21 mouse cellular contexts compared by ENCODE assay signal in genomic region chr15:78505541-78505940, GRCm38 (mm10). TPM values are rescaled to one million over a fixed set of nuclear protein-coding genes. Genes with fewer than 3 reads are reported as not detected.
DNase-seq lines count a peak whose midpoint lies in the region; ATAC-seq lines count a peak whose summit lies in the region.
"Had no signal": no experiment of that assay in that cellular context is flagged by ENCODE, and none has a peak within 500 bp of the region (broad histone marks: within the 10 kb centered on the region; RNA-seq: fewer than 3 reads in every experiment).

No protein-coding gene starts in this region.

- ATAC-seq in megakaryocyte progenitor cell, adult 5-6 weeks (replicated peaks; ENCODE audit: poor library complexity) = no peak
- ATAC-seq: activated CD4-positive, CD25-positive, alpha-beta regulatory T cell, adult 4 months; CD4-positive, CD25-positive, alpha-beta regulatory T cell, adult 4 months; Patski had no signal

- DNase-seq in fat pad, adult 2 months (ENCODE audit: extremely low read depth, low read depth, low spot score) = peak; percentile 54
- peak; percentile 60 for DNase-seq in gonadal fat pad, adult 2 months (ENCODE audit: low read depth)
- no peak for DNase-seq in layer of hippocampus, postnatal 36 days
- DNase-seq: adrenal gland, adult 2 months; adrenal gland, adult 8-10 months; adrenal gland, postnatal 10 days; adrenal gland, postnatal 14 days; adrenal gland, postnatal 25 days; adrenal gland, postnatal 36 days; B cell, adult 2 months; cerebellum, adult 11 months; cerebellum, adult 11-12 months; cerebellum, adult 18-20 months had no signal

RNA-seq across cellular contexts. Expression of gene Il2rb, which starts 10.5 kb away (rescaled TPM):
- 3.1 and 4.0 TPM in 2 replicates for polyA plus RNA-seq in gonadal fat pad, adult 2 months (2012; rRNA removed)
- under 1 TPM; 0.17 to 0.18 TPM for total RNA-seq in layer of hippocampus, postnatal 36 days (2021)
- 0.54 TPM in 2 replicates for total RNA-seq in megakaryocyte progenitor cell, adult 5-6 weeks (2015)
- 0.04 and 0.10 TPM in 2 replicates for total RNA-seq in megakaryocyte progenitor cell, adult 5-6 weeks (2017)
- polyA plus RNA-seq: G1E had no signal

RNA-seq across cellular contexts. Expression of gene C1qtnf6, which starts 25.7 kb away (rescaled TPM):
- 35.3 and 40.4 TPM in 2 replicates for polyA plus RNA-seq in gonadal fat pad, adult 2 months (2012; rRNA removed)
- 1 to 10 TPM; 3.5 to 4.4 TPM for total RNA-seq in layer of hippocampus, postnatal 36 days (2021)
- total RNA-seq in megakaryocyte progenitor cell, adult 5-6 weeks (2015) = 4.8 and 5.3 TPM in 2 replicates
- total RNA-seq in megakaryocyte progenitor cell, adult 5-6 weeks (2017) = 0.30 and 0.46 TPM in 2 replicates
- polyA plus RNA-seq: G1E had no signal

RNA-seq across cellular contexts. Expression of gene Tmprss6, which starts 37.1 kb away (rescaled TPM):
- 0.61 and 0.84 TPM in 2 replicates for polyA plus RNA-seq in gonadal fat pad, adult 2 months (2012; rRNA removed)
- 1 to 10 TPM; 3.7 to 5.0 TPM for total RNA-seq in layer of hippocampus, postnatal 36 days (2021)
- not detected in 2 replicates for total RNA-seq in megakaryocyte progenitor cell, adult 5-6 weeks (2015)
- total RNA-seq in megakaryocyte progenitor cell, adult 5-6 weeks (2017) = not detected in 2 replicates
- polyA plus RNA-seq: activated CD4-positive, CD25-positive, alpha-beta regulatory T cell, adult 4 months; CD4-positive, CD25-positive, alpha-beta regulatory T cell, adult 4 months; G1E had no signal

RNA-seq across cellular contexts. Expression of gene Sstr3, which starts 38.9 kb away (rescaled TPM):
- polyA plus RNA-seq in gonadal fat pad, adult 2 months (2012; rRNA removed) = 0.03 TPM in 1 of 2 replicates, not detected in the other
- 10 to 100 TPM; 21.6 to 25.1 TPM for total RNA-seq in layer of hippocampus, postnatal 36 days (2021)
- total RNA-seq in megakaryocyte progenitor cell, adult 5-6 weeks (2015) = not detected in 2 replicates
- total RNA-seq in megakaryocyte progenitor cell, adult 5-6 weeks (2017) = not detected in 2 replicates
- total RNA-seq: CH12.LX, MEL had no signal
- polyA plus RNA-seq: activated CD4-positive, CD25-positive, alpha-beta regulatory T cell, adult 4 months; C2C12; CD4-positive, CD25-positive, alpha-beta regulatory T cell, adult 4 months; G1E had no signal

Comparison
In these comparisons a context has a peak if more than half of its experiments do, and no peak if none do; other contexts are left out.
1. DNase-seq: peak in fat pad, adult 2 months (single experiment) and gonadal fat pad, adult 2 months (single experiment); none in layer of hippocampus, postnatal 36 days (0 of 2).
2. RNA of gene Tmprss6, which starts 37.1 kb away (total RNA-seq): 3.7 to 5.0 TPM in layer of hippocampus, postnatal 36 days; not detected in megakaryocyte progenitor cell, adult 5-6 weeks; every median in the first group is over 4 times any median in the second.